Mouse (Mus musculus): ENCODE measurements around the gene Prune2.
A peak's percentile ranks its signal among the peaks of the same experiment; 100 is the strongest.

Prune2 gene

DNA sequence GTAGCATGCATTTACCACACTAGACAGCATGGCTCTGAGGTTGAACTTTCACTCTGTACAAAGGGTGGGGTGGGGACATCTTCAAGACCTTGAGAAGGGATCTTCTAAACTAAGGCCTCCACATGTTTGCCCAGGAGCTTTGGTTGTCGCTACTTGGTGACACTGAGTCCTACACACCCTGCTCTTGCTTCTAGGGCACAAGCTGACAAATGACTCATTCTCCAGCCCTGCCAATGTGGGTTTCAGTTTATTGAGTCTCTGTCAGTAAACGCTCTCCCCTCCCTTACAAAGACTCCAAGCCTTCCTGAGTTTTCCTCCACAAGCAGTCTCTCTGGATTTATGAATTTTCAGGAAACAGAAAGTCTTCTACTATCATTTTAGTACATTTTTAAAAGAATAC is 307.3 kb downstream of the Prune2 start:
- DNase-seq (ENCODE audit: low read depth), result peak; percentile 68

DNA sequence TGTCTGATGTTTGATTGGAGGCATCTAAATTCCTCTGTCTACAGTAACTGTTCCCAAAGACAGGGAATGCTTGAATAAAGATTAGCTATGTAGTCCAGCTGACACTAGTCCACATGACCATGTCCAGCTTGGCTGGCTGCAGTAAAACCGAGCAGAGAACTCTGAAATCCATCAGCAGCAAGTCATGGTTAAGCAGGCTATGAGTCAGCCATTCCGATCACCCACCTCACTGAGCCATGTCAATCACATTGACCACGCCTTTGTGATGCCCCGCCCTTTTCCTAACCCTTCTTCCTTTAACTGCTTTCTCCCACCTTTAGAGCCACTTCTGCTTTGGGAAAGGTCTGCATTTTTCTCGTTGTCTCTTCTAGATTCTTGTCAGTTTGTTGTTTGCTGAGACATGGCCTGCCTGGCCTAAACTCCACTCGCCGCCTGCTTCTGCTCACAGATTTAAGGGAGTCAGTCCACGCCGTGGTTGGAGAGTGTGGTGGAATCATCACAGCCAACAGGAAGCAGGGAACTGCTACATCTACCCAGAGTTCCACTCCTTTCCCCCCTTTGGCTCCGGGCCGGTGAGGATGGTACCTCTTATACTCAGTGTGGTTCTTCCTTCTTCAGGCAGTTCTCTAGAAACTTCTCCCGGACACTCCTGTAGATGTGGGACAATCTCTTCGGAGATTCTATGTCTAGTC is 307.9 kb downstream of the Prune2 start:
- DNase-seq (ENCODE audit: low read depth), result peak; percentile 70

DNA sequence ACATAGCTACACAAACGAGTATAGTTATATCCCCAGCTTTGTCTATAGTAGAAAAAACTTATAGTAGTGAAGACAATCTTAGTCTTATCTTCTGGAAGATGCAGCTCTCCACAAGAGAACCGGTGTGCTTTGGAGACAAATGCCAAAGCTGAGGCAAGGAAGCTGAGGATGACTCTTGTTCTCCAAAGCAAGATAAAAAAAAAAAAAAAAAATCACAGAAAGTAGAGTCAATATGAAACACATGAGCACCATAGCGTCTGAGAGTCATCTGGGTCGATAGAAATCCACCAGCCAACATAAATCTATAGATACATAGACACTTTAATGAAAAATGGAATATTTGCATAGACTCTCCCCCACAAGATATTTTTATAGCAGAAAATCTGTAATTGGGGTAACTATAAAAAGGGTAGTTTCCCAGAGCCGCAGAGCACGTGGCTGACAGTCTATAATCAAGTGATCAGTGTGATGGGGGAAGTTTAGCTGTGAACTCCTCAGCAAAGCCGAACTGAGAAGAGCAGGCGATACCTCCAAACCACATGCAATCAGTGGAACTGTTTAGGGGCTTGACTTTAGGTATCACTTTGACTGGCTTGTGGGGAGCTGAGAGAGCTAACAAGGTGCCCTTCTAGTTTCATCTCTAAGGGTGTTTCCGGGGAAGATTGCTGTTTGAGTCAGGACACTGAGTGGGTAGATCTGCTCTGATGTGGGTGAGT is 308.7 kb downstream of the Prune2 start:
- peak; percentile 92 for DNase-seq (ENCODE audit: low read depth)

DNA sequence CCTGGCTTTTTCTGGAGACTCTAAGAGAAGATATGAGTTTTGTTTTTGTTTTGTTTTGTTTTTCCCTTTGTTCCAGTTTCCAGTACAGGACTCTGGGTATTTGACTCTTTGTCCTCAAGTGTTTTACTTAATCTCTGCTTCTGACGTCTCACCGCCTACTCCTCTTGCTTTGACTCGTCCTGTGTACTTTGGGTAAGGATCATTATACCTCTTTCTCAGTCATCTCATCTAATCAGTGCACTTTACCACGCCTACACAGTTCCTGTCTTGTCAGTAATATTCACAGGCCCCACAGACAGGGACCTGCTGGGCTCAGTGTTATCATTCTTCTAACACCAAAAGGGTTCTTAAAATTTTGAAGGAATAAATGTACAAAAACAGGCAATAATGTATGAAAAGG is 312.8 kb downstream of the Prune2 start:
- DNase-seq (ENCODE audit: low read depth), result peak; percentile 83

DNA sequence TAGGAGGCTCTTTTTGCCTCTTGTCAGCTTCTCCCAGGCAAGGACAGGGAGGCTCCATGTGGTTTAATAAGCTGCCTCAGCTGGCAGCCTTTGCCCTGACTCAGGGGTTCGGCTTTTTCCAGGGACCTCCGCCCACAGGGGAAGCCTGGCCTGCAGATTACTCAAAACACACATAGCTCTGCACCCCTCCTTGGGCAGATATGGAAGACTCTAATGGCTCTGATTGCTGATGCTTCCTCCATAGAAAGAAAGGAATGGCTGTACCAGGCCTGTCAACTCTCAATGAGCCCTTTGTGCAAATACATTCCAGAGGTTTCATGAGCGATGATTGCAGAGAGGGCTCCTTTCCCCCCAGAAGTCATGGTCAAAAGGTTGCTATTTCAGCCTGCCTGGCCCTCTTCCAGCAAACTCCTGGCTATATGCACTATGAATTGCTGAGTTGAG is 315.3 kb downstream of the Prune2 start:
- DNase-seq (ENCODE audit: low read depth), result no peak

- no peak for DNase-seq (ENCODE audit: low read depth)
These were observed 317.1 kb downstream of the Prune2 start for GRCm38 (mm10) chr19:17272988-17273387.

All from induced T-regulatory cell, adult 2 months (primary cell).